Mouse (Mus musculus) cerebellum, adult 9-11 months (tissue): ENCODE measurements around the gene Chst14.
A peak's percentile ranks its signal among the peaks of the same experiment; 100 is the strongest.

Source experiments
- DNase-seq: peaks from one replicate; pipeline ENCODE4 v3.0.0; 2022

The Chst14 gene

GRCm38 (mm10) chr2:118926361-118926997, at the start of gene Chst14:
Chst14 (plus strand) TSS chr2:118926496.
- DNase-seq = peak; percentile 75

DNA sequence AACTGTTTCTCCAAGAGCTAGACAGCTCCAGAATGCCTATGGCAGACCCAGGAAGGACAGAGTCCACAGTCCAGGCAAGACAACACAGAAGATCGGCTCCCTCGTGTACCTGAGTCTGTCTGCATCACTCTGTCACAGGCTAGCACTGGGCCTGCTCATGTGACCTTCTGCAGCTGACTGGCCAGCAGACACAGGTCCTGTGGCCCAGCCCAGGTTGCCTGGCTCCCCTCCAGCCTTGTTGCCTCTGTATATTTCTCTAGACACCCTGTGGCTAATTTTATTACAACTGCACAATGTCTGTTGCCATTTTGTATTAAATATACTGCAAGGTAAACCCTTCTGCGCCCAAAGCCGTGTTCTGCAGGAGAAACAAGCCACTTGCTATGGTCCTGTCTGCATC, 45.3 kb upstream of the Chst14 start:
- no peak for DNase-seq

DNA sequence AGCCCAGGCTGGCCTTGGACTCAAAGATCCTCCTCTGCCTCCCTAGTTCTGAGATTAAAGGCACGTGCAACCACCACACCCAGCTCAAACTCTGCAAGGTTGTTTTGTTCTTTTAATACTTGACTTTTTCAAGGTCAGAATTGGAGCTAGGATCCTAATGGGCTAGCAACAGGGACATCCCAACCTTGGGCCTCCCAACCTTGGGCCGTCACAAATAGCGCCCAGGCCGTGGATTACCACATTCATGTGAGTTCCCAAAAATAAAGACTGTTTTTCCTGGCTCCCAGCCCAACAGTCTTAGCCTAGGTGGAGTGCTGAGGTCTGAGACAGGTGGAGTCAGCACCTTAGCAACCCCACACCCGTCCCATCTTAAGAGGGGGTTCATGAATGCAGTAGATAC, 44.3 kb upstream of the Chst14 start:
- no peak for DNase-seq

- peak; percentile 77 for DNase-seq
Measured at GRCm38 (mm10) chr2:118882840-118883679, 43.2 kb upstream of the Chst14 start.

- no peak for DNase-seq
Measured at GRCm38 (mm10) chr2:118887440-118887839, 38.9 kb upstream of the Chst14 start.

GRCm38 (mm10) chr2:118887845-118888548, 38.3 kb upstream of the Chst14 start:
- DNase-seq = no peak

DNA sequence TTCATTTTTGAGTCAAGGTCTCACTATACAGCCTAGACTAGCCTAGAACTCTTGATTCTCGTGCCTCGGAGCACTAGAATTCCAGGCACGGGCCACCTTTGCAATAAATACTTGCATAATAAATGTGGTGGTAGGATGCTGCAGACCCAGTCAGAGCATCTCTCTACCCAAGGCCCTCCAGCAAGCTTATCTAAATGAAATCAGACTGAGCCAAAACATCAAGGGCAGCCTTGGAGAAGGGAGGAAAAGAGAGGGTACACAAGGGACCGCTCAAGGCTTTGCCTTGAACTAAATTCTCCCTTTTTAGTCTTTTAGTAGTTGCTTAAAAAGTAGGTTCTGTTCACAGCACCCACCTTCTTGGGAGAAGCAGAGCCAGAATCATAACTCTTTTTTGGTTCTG, 35.1 kb upstream of the Chst14 start:
- DNase-seq = no peak

- DNase-seq = peak; percentile 72
Measured at GRCm38 (mm10) chr2:118895990-118896913, 30.0 kb upstream of the Chst14 start.

DNA sequence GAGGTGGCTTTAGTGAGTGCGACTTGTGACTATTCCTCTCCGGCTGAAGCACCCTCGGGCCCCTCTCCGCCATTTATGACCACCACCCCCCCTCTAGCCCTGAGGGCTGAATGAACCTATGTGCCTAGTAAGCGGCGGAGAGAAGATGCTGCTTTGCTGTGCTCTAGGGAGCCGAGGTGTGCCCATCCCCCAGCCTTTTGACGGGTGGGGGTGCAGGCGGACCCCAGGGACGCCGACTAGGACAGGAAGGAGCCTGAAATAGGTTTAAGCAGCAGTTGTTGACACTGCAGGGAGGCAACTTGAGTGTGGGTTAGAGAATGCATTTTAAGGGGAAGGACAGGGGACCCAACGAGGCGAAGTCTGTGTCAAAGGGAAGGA, 29.4 kb upstream of the Chst14 start:
- DNase-seq = peak; percentile 52

- DNase-seq = peak; percentile 50
Measured at GRCm38 (mm10) chr2:118897392-118897791, 28.9 kb upstream of the Chst14 start.

GRCm38 (mm10) chr2:118897808-118898207, 28.5 kb upstream of the Chst14 start:
- peak; percentile 58 for DNase-seq

DNA sequence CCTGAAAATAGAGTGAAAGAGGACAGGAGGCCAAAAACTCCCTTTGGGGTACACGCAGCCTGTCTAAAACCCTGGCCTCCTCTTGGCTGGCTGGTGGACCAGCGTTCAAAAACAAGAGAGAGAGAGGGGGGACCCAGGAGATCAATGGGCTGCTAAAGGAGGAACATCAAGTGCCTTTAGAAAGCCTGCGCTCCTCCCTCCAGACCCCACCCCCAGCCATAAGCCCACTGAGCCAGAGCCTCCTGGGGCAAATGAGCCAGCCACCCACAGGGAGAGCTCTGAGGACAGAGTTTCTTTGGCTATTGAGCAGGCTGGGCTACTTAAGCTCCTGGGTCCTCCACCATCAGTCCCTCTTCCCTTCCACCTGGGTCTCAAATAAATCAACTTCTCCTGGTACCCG, 27.5 kb upstream of the Chst14 start:
- no peak for DNase-seq

DNA sequence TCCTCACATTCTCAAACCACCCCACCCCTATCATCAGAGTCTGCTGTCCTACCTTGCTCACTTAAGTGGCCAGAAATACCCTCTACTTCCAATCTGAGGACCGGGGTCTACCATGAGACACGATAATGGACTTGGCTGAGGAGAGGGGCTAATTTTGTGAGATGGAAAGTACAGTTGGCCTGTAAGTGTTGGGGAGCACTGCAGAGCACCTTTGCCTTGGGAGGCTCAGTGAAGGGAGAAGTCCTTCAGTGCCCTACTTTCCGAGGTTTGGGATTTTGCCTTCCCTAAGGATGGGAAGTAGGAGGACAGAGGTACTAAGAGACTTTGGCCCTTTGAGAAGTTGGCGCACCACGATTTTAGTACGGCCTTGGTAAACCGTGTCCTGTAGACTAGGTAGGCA, 27.0 kb upstream of the Chst14 start:
- no peak for DNase-seq

DNA sequence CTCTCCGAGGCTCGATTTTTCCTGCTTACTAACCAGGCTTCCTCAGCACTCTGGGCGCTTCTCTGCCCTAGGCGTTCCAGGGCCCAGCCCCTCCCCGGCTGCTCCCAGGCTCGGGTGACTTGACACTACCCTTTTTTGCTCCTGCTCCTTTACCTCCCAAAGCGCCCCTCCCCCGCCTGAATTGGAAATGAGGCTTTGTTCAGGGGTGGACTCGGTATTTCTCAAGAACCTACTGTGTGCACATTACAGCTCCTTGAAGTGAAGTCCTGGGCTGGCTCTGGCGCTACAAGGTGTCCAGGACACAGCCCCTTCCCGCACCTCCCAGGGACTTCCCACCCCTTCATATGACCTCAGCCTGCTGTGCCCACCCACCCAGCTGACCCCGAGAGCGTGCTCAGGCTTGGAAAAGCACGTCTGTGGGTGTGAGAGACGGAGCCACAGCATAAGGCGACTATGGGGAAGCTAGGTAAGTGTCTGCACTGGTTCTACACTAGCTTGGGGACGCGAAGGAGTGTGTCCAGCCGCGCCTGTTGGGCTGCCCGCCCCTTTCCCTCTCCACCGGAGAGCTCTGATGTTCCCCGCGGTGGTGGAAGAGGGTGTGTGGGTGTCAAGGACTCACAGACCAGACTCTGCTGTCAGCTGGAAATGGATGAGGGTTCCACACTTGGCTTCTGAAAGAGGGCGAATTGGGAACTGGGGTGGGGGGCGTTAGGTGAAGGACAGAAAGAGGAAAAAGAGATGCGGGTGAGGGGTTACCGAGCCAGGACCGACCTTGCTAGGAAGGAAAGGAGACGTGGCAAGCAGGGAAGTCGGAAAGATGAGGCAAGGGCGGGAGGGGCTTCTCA, 26.1 kb upstream of the Chst14 start, which contains the start of gene Bahd1:
Bahd1 (plus strand) TSS at position 397 of the 845 bp plus-strand sequence.
- peak; percentile 71 for DNase-seq

DNA sequence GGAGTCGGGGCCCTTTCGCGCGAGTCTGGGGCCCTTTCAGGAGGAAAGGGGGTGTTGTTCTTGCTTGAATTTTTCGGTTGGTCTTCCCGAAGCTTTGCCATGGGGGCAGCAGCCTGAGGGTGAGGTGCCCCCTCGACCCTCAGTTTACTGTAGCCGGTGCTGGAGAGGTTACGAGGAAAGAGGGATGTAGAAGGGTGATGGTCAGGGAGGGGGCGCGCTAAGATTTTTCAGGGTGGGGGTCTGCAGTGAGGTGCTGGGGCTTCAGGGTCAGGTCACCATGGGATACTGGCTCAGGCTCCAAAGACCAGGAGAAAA, 25.5 kb upstream of the Chst14 start:
- DNase-seq = no peak

GRCm38 (mm10) chr2:118901175-118902031, 24.9 kb upstream of the Chst14 start:
- DNase-seq = peak; percentile 99

GRCm38 (mm10) chr2:118902051-118903025, 24.0 kb upstream of the Chst14 start:
- peak; percentile 67 for DNase-seq

DNA sequence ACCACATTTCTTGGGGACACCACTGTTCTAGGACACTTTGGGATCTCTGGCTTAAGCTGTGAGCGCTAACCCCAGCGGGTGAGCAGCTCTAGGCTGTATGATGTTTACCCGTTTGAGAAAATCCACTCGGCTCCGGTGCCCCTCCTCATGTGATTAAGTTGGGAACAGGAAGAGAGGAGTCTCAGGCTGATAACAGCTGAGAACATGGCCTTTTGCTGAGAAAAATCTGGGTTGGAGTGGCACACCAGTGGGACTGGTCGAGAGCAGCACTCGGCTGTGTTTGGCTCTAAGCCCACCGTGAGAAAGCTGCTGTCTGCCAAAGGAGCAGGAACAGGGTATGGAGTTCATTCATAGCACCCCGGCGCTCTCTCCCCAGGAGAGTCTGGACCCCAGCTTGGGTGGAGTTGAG, 23.0 kb upstream of the Chst14 start:
- peak; percentile 69 for DNase-seq

DNA sequence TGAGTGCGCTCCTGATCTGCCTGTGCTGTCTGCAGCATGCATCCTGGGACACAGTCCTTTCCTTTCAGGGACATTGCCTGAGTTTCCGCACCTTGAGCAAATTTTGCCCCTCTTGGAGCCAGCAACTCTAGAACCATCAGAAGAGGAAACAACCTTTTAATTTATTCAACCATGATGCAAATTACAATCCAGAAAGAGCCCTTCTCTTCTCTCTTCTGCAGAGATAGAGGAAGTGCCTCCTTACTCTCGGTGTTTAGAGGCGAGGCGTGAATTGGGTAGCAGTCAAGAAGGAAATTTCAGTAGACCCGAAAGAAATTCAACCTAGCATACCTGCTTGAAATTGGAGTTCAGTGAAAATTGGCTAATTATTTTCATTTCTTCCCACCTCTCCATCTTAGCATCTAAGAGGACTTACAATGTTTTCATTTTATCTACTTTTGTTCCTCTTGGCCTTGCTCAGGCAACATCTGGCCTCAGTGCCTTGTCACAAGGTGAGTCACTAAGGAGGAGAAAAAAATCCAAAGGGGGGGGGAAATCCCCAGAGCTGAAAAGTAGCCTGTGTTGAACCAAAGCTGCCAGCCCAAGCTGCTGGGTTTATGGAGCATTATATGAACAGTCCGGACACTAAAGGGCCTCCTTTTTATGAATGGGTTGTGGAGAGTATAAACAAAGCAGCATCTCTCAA, 20.7 kb upstream of the Chst14 start:
- no peak for DNase-seq
